Mouse (Mus musculus) CD4-positive, CD25-positive, alpha-beta regulatory T cell, adult 9 weeks (primary cell): ENCODE measurements around the gene Tmem199. TPM values are rescaled to one million over a fixed set of nuclear protein-coding genes. Genes with fewer than 3 reads are reported as not detected.

Experiments used
- polyA plus RNA-seq: library from polyadenylated mRNA; unstranded; fragments of 100-300 nt; shearing (Covaris generic); gene quantifications from one replicate; pipeline ENCODE4 v1.2.1, GENCODE M21; 2017

The Tmem199 gene
- 55.4 TPM for polyA plus RNA-seq

GRCm38 (mm10) chr11:78512025-78512957 is at the start of gene Tmem199, which contains the start of gene Poldip2:
Tmem199 (minus strand) TSS chr11:78512172.
Poldip2 (plus strand) TSS chr11:78512193.

GRCm38 (mm10) chr11:78550168-78551058 is 38.4 kb upstream of the Tmem199 start, which contains the start of gene Tmem97:
Tmem97 (minus strand) TSS chr11:78550777.

GRCm38 (mm10) chr11:78536080-78536689 is 24.2 kb upstream of the Tmem199 start, which contains the start of the genes Tnfaip1 and Ift20:
Tnfaip1 (minus strand) TSS chr11:78536332.
Ift20 (plus strand) TSS chr11:78536361.

GRCm38 (mm10) chr11:78502909-78503650 is 8.9 kb downstream of the Tmem199 start, which contains the start of gene Sebox:
Sebox (plus strand) TSS chr11:78503447.

GRCm38 (mm10) chr11:78499004-78499403 is 13.0 kb downstream of the Tmem199 start, which contains the start of gene Vtn:
Vtn (plus strand) TSS chr11:78499091.

GRCm38 (mm10) chr11:78497544-78498522 is 14.1 kb downstream of the Tmem199 start, which contains the start of gene Sarm1:
Sarm1 (minus strand) TSS chr11:78497754.

GRCm38 (mm10) chr11:78465568-78466180 is 46.3 kb downstream of the Tmem199 start, which contains the start of gene Slc46a1:
Slc46a1 (plus strand) TSS chr11:78465697.

Other genes starting within 250 kb of the Tmem199 start
- 0.38 TPM for gene BC030499, start 221.3 kb downstream of the Tmem199 start, polyA plus RNA-seq
- 2.2 TPM for gene Spag5, start 210.6 kb downstream of the Tmem199 start, polyA plus RNA-seq
- gene Aldoc, start 189.2 kb downstream of the Tmem199 start, polyA plus RNA-seq = 14.5 TPM
- 136 TPM for gene Pigs, start 183.8 kb downstream of the Tmem199 start, polyA plus RNA-seq
- gene Unc119, start 168.7 kb downstream of the Tmem199 start, polyA plus RNA-seq = 18.6 TPM
- not detected for gene Foxn1, start 125.6 kb downstream of the Tmem199 start, polyA plus RNA-seq
- gene Slc13a2, start 90.0 kb downstream of the Tmem199 start, polyA plus RNA-seq = not detected
- gene Slc46a1, start 46.5 kb downstream of the Tmem199 start, polyA plus RNA-seq = 1.8 TPM
- 0.77 TPM for gene Sarm1, start 14.4 kb downstream of the Tmem199 start, polyA plus RNA-seq
- gene Vtn, start 13.1 kb downstream of the Tmem199 start, polyA plus RNA-seq = not detected
- gene Sebox, start 8.7 kb downstream of the Tmem199 start, polyA plus RNA-seq = not detected
- 26.9 TPM for gene Poldip2, start within 50 bp of the Tmem199 start, polyA plus RNA-seq
- gene Tnfaip1, start 24.2 kb upstream of the Tmem199 start, polyA plus RNA-seq = 23.0 TPM
- gene Ift20, start 24.2 kb upstream of the Tmem199 start, polyA plus RNA-seq = 130 TPM
- gene Tmem97, start 38.6 kb upstream of the Tmem199 start, polyA plus RNA-seq = 17.2 TPM
- gene Nlk, start 185.2 kb upstream of the Tmem199 start, polyA plus RNA-seq = 11.1 TPM
- 39.2 TPM for gene Ccnq, start 239.6 kb upstream of the Tmem199 start, polyA plus RNA-seq